Mouse (Mus musculus) brain, embryonic 14.5 days (tissue): ENCODE results near the gene Zc3h7b. TPM values are rescaled to one million over a fixed set of nuclear protein-coding genes. Genes with fewer than 3 reads are reported as not detected.

Experiments used
- DNase-seq: peaks from one replicate; pipeline ENCODE4 v3.0.0-alpha.2; 2011; ENCODE audit warnings: low read depth
- CTCF ChIP-seq: fragments of 200-500 bp; IDR thresholded peaks from 2 replicates; pipeline ENCODE4 v1.5.1; 2012; ENCODE audit warnings: inconsistent platforms, mild to moderate bottlenecking, moderate library complexity, borderline replicate concordance; ENCODE audit not compliant: insufficient read depth, insufficient read length; ENCODE audit errors: extremely low read depth
- POLR2A ChIP-seq: fragments of 200-500 bp; IDR thresholded peaks from 2 replicates; pipeline ENCODE4 v1.6.1; 2012; ENCODE audit warnings: mild to moderate bottlenecking, inconsistent platforms, borderline replicate concordance; ENCODE audit not compliant: poor library complexity, insufficient read depth, insufficient read length, severe bottlenecking; ENCODE audit errors: extremely low read depth
- polyA plus RNA-seq: library from polyadenylated mRNA; depleted of rRNA; stranded (reverse); fragments of >200 nt; gene quantifications from 2 replicates; pipeline ENCODE4 v1.2.3, GENCODE M21; 2012

The Zc3h7b gene
- polyA plus RNA-seq, 1 experiment, result 102 TPM

- no peak for DNase-seq
- TF ChIP-seq POLR2A (no peak), CTCF (no peak)
Observed at GRCm38 (mm10) chr15:81832219-81832618, 87.4 kb downstream of the Zc3h7b start.

- no peak for DNase-seq
- TF ChIP-seq POLR2A, result no peak
- no peak for TF ChIP-seq CTCF
Observed at GRCm38 (mm10) chr15:81833481-81833880, 88.6 kb downstream of the Zc3h7b start.

- TF ChIP-seq CTCF (no peak), POLR2A (no peak)
- peak; percentile 23 for DNase-seq
Observed at GRCm38 (mm10) chr15:81834171-81834841, 89.4 kb downstream of the Zc3h7b start.

GRCm38 (mm10) chr15:81835007-81835880 is 90.4 kb downstream of the Zc3h7b start:
- TF ChIP-seq CTCF (no peak), POLR2A (no peak)
- DNase-seq, result no peak

GRCm38 (mm10) chr15:81836124-81836821 is 91.4 kb downstream of the Zc3h7b start:
- DNase-seq, result peak; percentile 82
- no peak for TF ChIP-seq CTCF
- TF ChIP-seq POLR2A, result no peak

- DNase-seq, result no peak
- TF ChIP-seq CTCF (no peak), POLR2A (no peak)
Observed at GRCm38 (mm10) chr15:81836966-81837920, 92.4 kb downstream of the Zc3h7b start.

- no peak for TF ChIP-seq CTCF
- no peak for TF ChIP-seq POLR2A
- DNase-seq, result peak; percentile 27
Observed at GRCm38 (mm10) chr15:81838554-81839235, 93.8 kb downstream of the Zc3h7b start.

- no peak for TF ChIP-seq CTCF
- no peak for TF ChIP-seq POLR2A
- DNase-seq, result peak; percentile 85
Observed at GRCm38 (mm10) chr15:81839634-81840033, 94.8 kb downstream of the Zc3h7b start.

GRCm38 (mm10) chr15:81840306-81840705 is 95.4 kb downstream of the Zc3h7b start:
- no peak for DNase-seq
- TF ChIP-seq CTCF, result no peak
- TF ChIP-seq POLR2A, result no peak

- no peak for DNase-seq
- TF ChIP-seq CTCF (no peak), POLR2A (no peak)
Observed at GRCm38 (mm10) chr15:81842275-81842674, 97.4 kb downstream of the Zc3h7b start.
